Mouse (Mus musculus): ENCODE measurements around the gene Tssk1. TPM values are rescaled to one million over a fixed set of nuclear protein-coding genes. Genes with fewer than 3 reads are reported as not detected.

The Tssk1 gene
- polyA plus RNA-seq, 1 experiment from 2014 or later = 0.05 TPM

GRCm38 (mm10) chr16:17943466-17943865, 49.4 kb downstream of the Tssk1 start:
- no peak for DNase-seq (ENCODE audit: low spot score)

- DNase-seq (ENCODE audit: low spot score) = no peak
Measured at GRCm38 (mm10) chr16:17945081-17945831, 51.2 kb downstream of the Tssk1 start.

Other genes starting within 250 kb of the Tssk1 start
- gene Ccdc74a, start 247.8 kb upstream of the Tssk1 start, polyA plus RNA-seq (2015; fragmentation: Nextera tagmentation; extraction: Ambion mirVana) = 0.98 and 1.1 TPM in 2 replicates
- 31.6 and 36.9 TPM in 2 replicates for gene Med15, start 161.3 kb upstream of the Tssk1 start, polyA plus RNA-seq (2015; fragmentation: Nextera tagmentation; extraction: Ambion mirVana)
- 27.6 and 30.2 TPM in 2 replicates for gene Klhl22, start 134.6 kb upstream of the Tssk1 start, polyA plus RNA-seq (2015; fragmentation: Nextera tagmentation; extraction: Ambion mirVana)
- gene Scarf2, start 96.9 kb upstream of the Tssk1 start, polyA plus RNA-seq (2015; fragmentation: Nextera tagmentation; extraction: Ambion mirVana) = 3.6 and 4.3 TPM in 2 replicates
- not detected in 2 replicates for gene B830017H08Rik, start 61.1 kb upstream of the Tssk1 start, polyA plus RNA-seq (2015; fragmentation: Nextera tagmentation; extraction: Ambion mirVana)
- 0.83 and 1.3 TPM in 2 replicates for gene Car15, start 55.9 kb upstream of the Tssk1 start, polyA plus RNA-seq (2015; fragmentation: Nextera tagmentation; extraction: Ambion mirVana)
- gene Gm20518, start 2.6 kb upstream of the Tssk1 start, polyA plus RNA-seq (2015; fragmentation: Nextera tagmentation; extraction: Ambion mirVana) = 0.20 TPM in 1 of 2 replicates, not detected in the other
- gene Dgcr2, start 4.3 kb downstream of the Tssk1 start, polyA plus RNA-seq (2015; fragmentation: Nextera tagmentation; extraction: Ambion mirVana) = 42.5 and 43.7 TPM in 2 replicates
- not detected in 2 replicates for gene Tssk2, start 4.4 kb downstream of the Tssk1 start, polyA plus RNA-seq (2015; fragmentation: Nextera tagmentation; extraction: Ambion mirVana)
- gene Ess2, start 17.1 kb downstream of the Tssk1 start, polyA plus RNA-seq (2015; fragmentation: Nextera tagmentation; extraction: Ambion mirVana) = 32.7 and 38.8 TPM in 2 replicates
- 0.18 TPM in 1 of 2 replicates, not detected in the other for gene Gsc2, start 20.8 kb downstream of the Tssk1 start, polyA plus RNA-seq (2015; fragmentation: Nextera tagmentation; extraction: Ambion mirVana)
- gene Slc25a1, start 34.0 kb downstream of the Tssk1 start, polyA plus RNA-seq (2015; fragmentation: Nextera tagmentation; extraction: Ambion mirVana) = 50.2 and 51.5 TPM in 2 replicates
- 0.73 and 1.1 TPM in 2 replicates for gene Vpreb2, start 86.2 kb downstream of the Tssk1 start, polyA plus RNA-seq (2015; fragmentation: Nextera tagmentation; extraction: Ambion mirVana)
- gene Dgcr6, start 158.6 kb downstream of the Tssk1 start, polyA plus RNA-seq (2015; fragmentation: Nextera tagmentation; extraction: Ambion mirVana) = 125 and 128 TPM in 2 replicates
- 29.2 and 29.5 TPM in 2 replicates for gene Prodh, start 196.0 kb downstream of the Tssk1 start, polyA plus RNA-seq (2015; fragmentation: Nextera tagmentation; extraction: Ambion mirVana)
- gene Rtn4r, start 233.4 kb downstream of the Tssk1 start, polyA plus RNA-seq (2015; fragmentation: Nextera tagmentation; extraction: Ambion mirVana) = 0.31 and 0.68 TPM in 2 replicates

Data from thymus, postnatal 0 days (tissue).